8 mouse cellular contexts compared by ENCODE assay signal in the genomic region with DNA sequence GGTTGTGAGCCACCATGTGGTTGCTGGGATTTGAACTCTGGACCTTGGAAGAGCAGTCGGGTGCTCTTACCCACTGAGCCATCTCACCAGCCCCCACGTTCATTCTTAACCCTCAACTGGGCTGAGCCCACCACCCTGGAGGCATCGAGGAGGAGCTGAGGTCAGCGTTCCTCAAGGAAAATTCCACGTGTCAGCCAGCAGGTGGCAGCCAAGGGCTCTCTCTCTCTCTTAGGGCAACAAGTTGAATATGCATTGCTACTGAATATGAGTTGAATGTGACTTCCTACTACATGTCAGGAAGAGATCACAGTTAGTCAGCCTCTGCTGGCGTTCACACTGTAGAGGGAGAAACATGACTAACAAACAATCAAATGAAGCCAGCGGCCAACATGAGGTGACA. TPM values are rescaled to one million over a fixed set of nuclear protein-coding genes. Genes with fewer than 3 reads are reported as not detected.
A peak's percentile ranks its signal among the peaks of the same experiment; 100 is the strongest.
DNase-seq lines count a peak whose midpoint lies in the region; ATAC-seq and TF ChIP-seq lines count a peak whose summit lies in the region.

No protein-coding gene starts in this region.

- DNase-seq in forebrain, embryonic 10.5 days (ENCODE audit: extremely low spot score, low spot score): peak; percentile 71
- DNase-seq in liver (peak; percentile 76), ZHBTc4 (ENCODE audit: low read depth, low spot score) (peak; percentile 80)
- peak; percentile 62 for DNase-seq in embryo, embryonic 9.5 days (ENCODE audit: extremely low spot score)
- peak; percentile 68 for DNase-seq in lung, postnatal 0 days (ENCODE audit: low spot score)
- peak; percentile 84 for DNase-seq in splenic B cell, adult 2 months (ENCODE audit: low read depth, low spot score)

- no peak for TF ChIP-seq EP300 in lung, postnatal 0 days (IDR thresholded peaks at IDR 0.05)

- no peak for ATAC-seq in forebrain, embryonic 13.5 days
- no peak for ATAC-seq in liver, embryonic 12.5 days
- no peak for ATAC-seq in lung, postnatal 0 days

- no peaks in the 10 kb centered on the region for H3K9me3 ChIP-seq in forebrain, embryonic 10.5 days
- no peaks in the 10 kb centered on the region for H3K9me3 ChIP-seq in forebrain, embryonic 13.5 days (replicated peaks)
- H3K9me3 ChIP-seq in liver, embryonic 12.5 days (replicated peaks): no peaks in the 10 kb centered on the region
- no peaks in the 10 kb centered on the region for H3K9me3 ChIP-seq in lung, postnatal 0 days (ENCODE audit: low read length)

- H3K27ac ChIP-seq in forebrain, embryonic 10.5 days: no peak overlapping the region
- no peak overlapping the region for H3K27ac ChIP-seq in forebrain, embryonic 13.5 days
- no peak overlapping the region for H3K27ac ChIP-seq in liver, embryonic 12.5 days
- H3K27ac ChIP-seq in lung, postnatal 0 days (ENCODE audit: low read length): no peak overlapping the region

- no peak overlapping the region for H3K4me3 ChIP-seq in forebrain, embryonic 10.5 days
- H3K4me3 ChIP-seq in forebrain, embryonic 13.5 days: no peak overlapping the region
- H3K4me3 ChIP-seq in liver, embryonic 12.5 days: no peak overlapping the region
- no peak overlapping the region for H3K4me3 ChIP-seq in lung, postnatal 0 days (ENCODE audit: low read depth, low read length)

- H3K36me3 ChIP-seq in forebrain, embryonic 10.5 days (replicated peaks): no peaks in the 10 kb centered on the region
- H3K36me3 ChIP-seq in forebrain, embryonic 13.5 days (ENCODE audit: poor library complexity, severe bottlenecking): no peaks in the 10 kb centered on the region
- H3K36me3 ChIP-seq in liver, embryonic 12.5 days: no peaks in the 10 kb centered on the region
- H3K36me3 ChIP-seq in lung, postnatal 0 days (ENCODE audit: insufficient read depth, low read length): no peaks in the 10 kb centered on the region
- H3K36me3 ChIP-seq in splenic B cell, adult 2 months (ENCODE audit: control insufficient read depth, insufficient read depth, low read length, poor library complexity, severe bottlenecking): no peaks in the 10 kb centered on the region

- H3K4me2 ChIP-seq in forebrain, embryonic 13.5 days: no peak overlapping the region
- H3K4me2 ChIP-seq in liver, embryonic 12.5 days: no peak overlapping the region
- no peak overlapping the region for H3K4me2 ChIP-seq in lung, postnatal 0 days (replicated peaks; ENCODE audit: low read depth, low read length)

- peak; percentile 87 for TF ChIP-seq CTCF in lung, postnatal 0 days (IDR thresholded peaks at IDR 0.05)

- peaks cover 59% of the 10 kb centered on the region for H3K4me1 ChIP-seq in forebrain, embryonic 10.5 days
- H3K4me1 ChIP-seq in forebrain, embryonic 13.5 days: peaks cover 32% of the 10 kb centered on the region
- peaks cover 13% of the 10 kb centered on the region for H3K4me1 ChIP-seq in liver, embryonic 12.5 days
- H3K4me1 ChIP-seq in lung, postnatal 0 days (ENCODE audit: insufficient read depth, low read depth, low read length): no peaks in the 10 kb centered on the region

- WGBS in forebrain, embryonic 10.5 days: 28% methylated on average over 7 of the region's 7 CpGs
- WGBS in forebrain, embryonic 13.5 days: 29% methylated on average over 7 of the region's 7 CpGs
- 14% methylated on average over 7 of the region's 7 CpGs for WGBS in liver, embryonic 12.5 days (ENCODE audit: insufficient replicate concordance)
- WGBS in lung, postnatal 0 days: 20% methylated on average over 7 of the region's 7 CpGs

- H3K27me3 ChIP-seq in forebrain, embryonic 10.5 days (ENCODE audit: poor library complexity, severe bottlenecking): peaks cover 98% of the 10 kb centered on the region
- peaks cover 70% of the 10 kb centered on the region for H3K27me3 ChIP-seq in forebrain, embryonic 13.5 days
- peaks cover 94% of the 10 kb centered on the region for H3K27me3 ChIP-seq in liver, embryonic 12.5 days (replicated peaks)
- peaks cover 42% of the 10 kb centered on the region for H3K27me3 ChIP-seq in lung, postnatal 0 days (replicated peaks; ENCODE audit: insufficient read depth, low read length)
- H3K27me3 ChIP-seq in splenic B cell, adult 2 months (ENCODE audit: control insufficient read depth, insufficient read depth, low read length, poor library complexity, severe bottlenecking): peaks cover 6% of the 10 kb centered on the region

- H3K9ac ChIP-seq in forebrain, embryonic 13.5 days: no peak overlapping the region
- no peak overlapping the region for H3K9ac ChIP-seq in liver, embryonic 12.5 days
- no peak overlapping the region for H3K9ac ChIP-seq in lung, postnatal 0 days (replicated peaks; ENCODE audit: low read depth)

RNA-seq across cellular contexts. Expression of a gene that starts 7.9 kb away (rescaled TPM):
- polyA plus RNA-seq in forebrain, embryonic 10.5 days (2016; fragmentation: Nextera tagmentation; extraction: Ambion mirVana): 0.97 and 1.4 TPM in 2 replicates
- 1.0 TPM in 2 replicates for polyA plus RNA-seq in forebrain, embryonic 13.5 days (2015; fragmentation: Nextera tagmentation; extraction: Ambion mirVana)
- 0.43 and 0.50 TPM in 2 replicates for polyA plus RNA-seq in liver, embryonic 12.5 days (2016; fragmentation: Nextera tagmentation; extraction: Ambion mirVana)
- 0.42 and 0.66 TPM in 2 replicates for polyA plus RNA-seq in lung, postnatal 0 days (2015; fragmentation: Nextera tagmentation; extraction: Ambion mirVana)

RNA-seq across cellular contexts. Expression of a gene that starts 8.0 kb away (rescaled TPM):
- polyA plus RNA-seq in forebrain, embryonic 10.5 days (2016; fragmentation: Nextera tagmentation; extraction: Ambion mirVana): 33.4 and 34.4 TPM in 2 replicates
- polyA plus RNA-seq in forebrain, embryonic 13.5 days (2015; fragmentation: Nextera tagmentation; extraction: Ambion mirVana): 62.4 and 71.9 TPM in 2 replicates
- polyA plus RNA-seq in liver, embryonic 12.5 days (2016; fragmentation: Nextera tagmentation; extraction: Ambion mirVana): 1.6 and 1.7 TPM in 2 replicates
- polyA plus RNA-seq in lung, postnatal 0 days (2015; fragmentation: Nextera tagmentation; extraction: Ambion mirVana): 7.1 and 8.4 TPM in 2 replicates

RNA-seq across cellular contexts. Expression of a gene that starts 16.3 kb away (rescaled TPM):
- polyA plus RNA-seq in forebrain, embryonic 10.5 days (2016; fragmentation: Nextera tagmentation; extraction: Ambion mirVana): 8.4 and 10.4 TPM in 2 replicates
- 14.2 and 16.7 TPM in 2 replicates for polyA plus RNA-seq in forebrain, embryonic 13.5 days (2015; fragmentation: Nextera tagmentation; extraction: Ambion mirVana)
- 20.5 and 28.7 TPM in 2 replicates for polyA plus RNA-seq in liver, embryonic 12.5 days (2016; fragmentation: Nextera tagmentation; extraction: Ambion mirVana)
- 53.1 and 58.5 TPM in 2 replicates for polyA plus RNA-seq in lung, postnatal 0 days (2015; fragmentation: Nextera tagmentation; extraction: Ambion mirVana)

RNA-seq across cellular contexts. Expression of a gene that starts 37.8 kb away (rescaled TPM):
- polyA plus RNA-seq in forebrain, embryonic 10.5 days (2016; fragmentation: Nextera tagmentation; extraction: Ambion mirVana): 1.6 and 2.2 TPM in 2 replicates
- polyA plus RNA-seq in forebrain, embryonic 13.5 days (2015; fragmentation: Nextera tagmentation; extraction: Ambion mirVana): 11.7 and 12.5 TPM in 2 replicates
- 0.08 TPM in 2 replicates for polyA plus RNA-seq in liver, embryonic 12.5 days (2016; fragmentation: Nextera tagmentation; extraction: Ambion mirVana)
- polyA plus RNA-seq in lung, postnatal 0 days (2015; fragmentation: Nextera tagmentation; extraction: Ambion mirVana): 0.06 TPM in 2 replicates

RNA-seq across cellular contexts. Expression of a gene that starts 38.1 kb away (rescaled TPM):
- 61.8 and 64.5 TPM in 2 replicates for polyA plus RNA-seq in forebrain, embryonic 10.5 days (2016; fragmentation: Nextera tagmentation; extraction: Ambion mirVana)
- polyA plus RNA-seq in forebrain, embryonic 13.5 days (2015; fragmentation: Nextera tagmentation; extraction: Ambion mirVana): 96.6 and 107 TPM in 2 replicates
- 24.2 and 25.5 TPM in 2 replicates for polyA plus RNA-seq in liver, embryonic 12.5 days (2016; fragmentation: Nextera tagmentation; extraction: Ambion mirVana)
- polyA plus RNA-seq in lung, postnatal 0 days (2015; fragmentation: Nextera tagmentation; extraction: Ambion mirVana): 35.2 and 35.7 TPM in 2 replicates
